14 mouse cellular contexts compared by ENCODE assay signal in genomic region chr5:107548444-107548843, GRCm38 (mm10). TPM values are rescaled to one million over a fixed set of nuclear protein-coding genes. Genes with fewer than 3 reads are reported as not detected.
"Had no signal": no experiment of that assay in that cellular context is flagged by ENCODE, and none has a peak within 500 bp of the region (broad histone marks: within the 10 kb centered on the region; RNA-seq: fewer than 3 reads in every experiment).

No protein-coding gene starts in this region.

- DNase-seq: kidney, adult 11 months; kidney, postnatal 10 days; kidney, postnatal 4 days; lung, adult 2 months; lung, postnatal 36 days; right cerebral cortex, postnatal 14 days; thymus, postnatal 36 days had no signal

- H3K27me3 ChIP-seq: midbrain, embryonic 12.5 days; stomach, embryonic 15.5 days had no signal

- H3K9me3 ChIP-seq: limb, embryonic 10.5 days; midbrain, embryonic 12.5 days; stomach, embryonic 15.5 days had no signal

- H3K4me2 ChIP-seq: midbrain, embryonic 12.5 days; stomach, embryonic 15.5 days had no signal

- H3K9ac ChIP-seq: midbrain, embryonic 12.5 days; stomach, embryonic 15.5 days had no signal

- ATAC-seq: lung, postnatal 0 days had no signal

- H3K27ac ChIP-seq: layer of hippocampus, adult 2 months; left cerebral cortex, adult 2 months; limb, embryonic 10.5 days; midbrain, embryonic 12.5 days; stomach, embryonic 15.5 days had no signal

- H3K4me3 ChIP-seq: layer of hippocampus, adult 2 months; left cerebral cortex, adult 2 months; limb, embryonic 10.5 days; midbrain, embryonic 12.5 days; stomach, embryonic 15.5 days had no signal

- H3K4me1 ChIP-seq: limb, embryonic 10.5 days; midbrain, embryonic 12.5 days; stomach, embryonic 15.5 days had no signal

RNA-seq across cellular contexts. Expression of gene 1700028K03Rik, which starts 13.9 kb away (rescaled TPM):
- total RNA-seq: megakaryocyte, adult 5-6 weeks had no signal
- polyA plus RNA-seq: lung, adult 2 months had no signal
